Mouse (Mus musculus) granulocyte monocyte progenitor cell, adult 5-6 weeks (primary cell): Measurements from ENCODE around the gene Aco1. TPM values are rescaled to one million over a fixed set of nuclear protein-coding genes. Genes with fewer than 3 reads are reported as not detected.

ENCODE experiments used
- ATAC-seq: replicated peaks from 2 replicates; pipeline ENCODE4 v1.8.0; 2016; ENCODE audit warnings: mild to moderate bottlenecking, moderate TSS enrichment, inconsistent platforms; ENCODE audit not compliant: poor library complexity, severe bottlenecking
- total RNA-seq, 2 experiments: library from RNA; stranded (forward) in 1 of 2; stranded (reverse) in 1 of 2; fragments of 200-712, 200-1000 nt in 1 of 2; fragments of >200 nt in 1 of 2; fragmentation: Nextera tagmentation in 1 of 2; gene quantifications; 2 replicates each; pipeline ENCODE4 v1.2.3; 2014 to 2017

The Aco1 gene
- total RNA-seq, 2 experiments from 2014 or later = 17.2 to 20.6 TPM

GRCm38 (mm10) chr4:40156582-40157499 is 14.0 kb downstream of the Aco1 start:
- no peak for ATAC-seq

GRCm38 (mm10) chr4:40157500-40158223 is 14.8 kb downstream of the Aco1 start:
- ATAC-seq = no peak

GRCm38 (mm10) chr4:40158224-40158540 is 15.3 kb downstream of the Aco1 start:
- ATAC-seq = no peak

- ATAC-seq = no peak
Measured at GRCm38 (mm10) chr4:40160591-40161434, 17.9 kb downstream of the Aco1 start.

GRCm38 (mm10) chr4:40163646-40164045 is 20.8 kb downstream of the Aco1 start:
- ATAC-seq = no peak

GRCm38 (mm10) chr4:40171477-40171876 is 28.6 kb downstream of the Aco1 start:
- ATAC-seq = no peak

GRCm38 (mm10) chr4:40172336-40172735 is 29.5 kb downstream of the Aco1 start:
- no peak for ATAC-seq

GRCm38 (mm10) chr4:40174321-40174720 is 31.4 kb downstream of the Aco1 start:
- ATAC-seq = no peak

- no peak for ATAC-seq
Measured at GRCm38 (mm10) chr4:40178584-40178983, 35.7 kb downstream of the Aco1 start.

- ATAC-seq = no peak
Measured at GRCm38 (mm10) chr4:40180046-40180445, 37.2 kb downstream of the Aco1 start.

- no peak for ATAC-seq
Measured at GRCm38 (mm10) chr4:40181681-40182080, 38.8 kb downstream of the Aco1 start.

- ATAC-seq = peak; percentile 85
Measured at GRCm38 (mm10) chr4:40182651-40183320, 39.9 kb downstream of the Aco1 start.

- no peak for ATAC-seq
Measured at GRCm38 (mm10) chr4:40183781-40184180, 40.9 kb downstream of the Aco1 start.

- ATAC-seq = no peak
Measured at GRCm38 (mm10) chr4:40184470-40184869, 41.6 kb downstream of the Aco1 start.

GRCm38 (mm10) chr4:40187956-40188355 is 45.1 kb downstream of the Aco1 start:
- ATAC-seq = no peak

GRCm38 (mm10) chr4:40192246-40192645 is 49.4 kb downstream of the Aco1 start:
- ATAC-seq = no peak

GRCm38 (mm10) chr4:40193461-40193860 is 50.6 kb downstream of the Aco1 start:
- no peak for ATAC-seq

GRCm38 (mm10) chr4:40195336-40195735 is 52.5 kb downstream of the Aco1 start:
- peak; percentile 35 for ATAC-seq

- peak; percentile 66 for ATAC-seq
Measured at GRCm38 (mm10) chr4:40202205-40202604, 59.3 kb downstream of the Aco1 start.

- no peak for ATAC-seq
Measured at GRCm38 (mm10) chr4:40204374-40204773, 61.5 kb downstream of the Aco1 start.
